Mouse (Mus musculus): ENCODE measurements at regions not wholly inside any gene's neighbourhood (a gene's known extent, or its start where the extent isn't known, plus 50 kb on each side); places are given as distances from the start of the nearest gene placed in this dataset.

DNA sequence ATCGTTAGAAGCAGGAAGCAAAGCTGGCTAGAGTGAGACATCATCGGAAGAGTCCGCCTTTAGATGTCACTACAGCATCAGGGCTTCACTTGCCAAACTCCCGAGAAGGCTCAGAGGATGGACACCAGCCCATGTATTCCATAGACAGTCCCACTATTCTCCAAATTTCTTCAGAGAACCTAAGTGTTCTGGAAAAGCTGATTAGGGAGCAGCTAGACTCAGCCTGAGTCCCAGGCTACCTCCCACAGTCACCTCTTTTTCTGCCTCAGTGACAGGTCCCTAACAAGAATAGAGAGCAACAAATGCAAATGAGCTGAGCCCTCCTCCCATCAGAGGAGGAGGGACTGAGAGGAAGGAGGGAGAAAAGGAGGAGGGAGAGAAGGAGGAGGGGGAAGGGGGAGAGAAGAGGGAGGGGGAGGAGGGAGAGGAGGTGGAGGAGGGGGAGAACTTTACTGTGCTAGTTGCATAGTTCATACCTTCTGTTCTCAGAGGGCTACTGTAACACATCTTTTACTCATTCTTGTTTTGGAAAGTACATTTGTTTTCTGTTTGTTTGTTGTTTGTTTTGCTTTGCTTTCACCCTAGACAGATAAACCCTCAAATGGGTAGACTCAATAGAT, 465.8 kb downstream of the Tmem182 start:
- peak overlapping the region; percentile 36 for H3K4me2 ChIP-seq (ENCODE audit: low read length)
- 8% methylated on average over 4 of the region's 4 CpGs for WGBS
- H3K4me3 ChIP-seq (ENCODE audit: low read length), result no peak overlapping the region
- H3K27me3 ChIP-seq (replicated peaks; ENCODE audit: control insufficient read depth, insufficient read depth, low read length), result no peaks in the 10 kb centered on the region
- ATAC-seq, result peak; percentile 83
- peaks cover 5% of the 10 kb centered on the region for H3K4me1 ChIP-seq (ENCODE audit: control insufficient read depth, insufficient read depth, low read depth, low read length)
- H3K9ac ChIP-seq (ENCODE audit: low read depth, low read length), result no peak overlapping the region
- H3K9me3 ChIP-seq (ENCODE audit: control insufficient read depth, low read length), result no peaks in the 10 kb centered on the region
- H3K36me3 ChIP-seq (ENCODE audit: control insufficient read depth, insufficient read depth, low read length), result no peaks in the 10 kb centered on the region
- H3K27ac ChIP-seq (ENCODE audit: low read depth, low read length), result no peak overlapping the region

DNA sequence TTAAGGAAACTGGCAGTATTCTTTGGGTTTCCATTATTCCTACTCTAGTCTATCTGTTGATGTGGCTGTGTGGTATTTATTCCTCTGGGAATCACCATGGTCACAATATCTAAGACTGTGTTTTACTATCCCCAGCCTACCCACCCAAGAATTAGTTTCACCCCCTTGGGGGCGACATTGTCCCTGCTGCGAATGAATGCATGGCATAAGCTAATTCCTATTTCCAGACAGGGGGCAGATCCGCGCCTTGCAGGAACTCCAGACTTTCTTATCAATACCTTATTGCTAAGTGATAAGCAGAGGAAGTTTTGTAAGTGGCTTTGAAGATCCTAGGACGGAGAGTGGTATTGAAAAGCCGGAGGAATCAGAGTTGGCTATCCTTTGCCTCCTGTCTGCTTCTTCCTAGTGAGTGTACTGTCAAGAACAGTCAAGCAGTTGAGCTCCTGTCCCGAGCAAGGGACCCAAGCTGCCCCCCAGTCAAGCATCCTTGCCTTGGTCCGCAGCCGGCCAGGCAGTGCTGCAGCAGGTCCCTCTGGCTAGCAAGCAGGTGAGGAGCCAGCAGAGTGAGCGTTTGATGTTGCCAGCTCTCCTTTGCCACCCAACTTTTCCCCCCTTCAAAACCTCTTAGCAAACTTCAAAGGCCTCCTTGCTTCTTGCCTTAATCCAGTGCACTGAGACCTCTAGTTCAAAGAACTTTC, 469.3 kb downstream of the Tmem182 start:
- H3K27me3 ChIP-seq (replicated peaks; ENCODE audit: control insufficient read depth, insufficient read depth, low read length), result no peaks in the 10 kb centered on the region
- H3K36me3 ChIP-seq (ENCODE audit: control insufficient read depth, insufficient read depth, low read length), result no peaks in the 10 kb centered on the region
- peaks cover 5% of the 10 kb centered on the region for H3K4me1 ChIP-seq (ENCODE audit: control insufficient read depth, insufficient read depth, low read depth, low read length)
- no peak overlapping the region for H3K9ac ChIP-seq (ENCODE audit: low read depth, low read length)
- H3K4me2 ChIP-seq (ENCODE audit: low read length), result peak overlapping the region; percentile 31
- ATAC-seq, result peak; percentile 69; the same call in 1 of the 2 replicates
- H3K27ac ChIP-seq (ENCODE audit: low read depth, low read length), result no peak overlapping the region
- H3K4me3 ChIP-seq (ENCODE audit: low read length), result no peak overlapping the region
- H3K9me3 ChIP-seq (ENCODE audit: control insufficient read depth, low read length), result no peaks in the 10 kb centered on the region
- WGBS, result 10% methylated on average over 10 of the region's 10 CpGs

DNA sequence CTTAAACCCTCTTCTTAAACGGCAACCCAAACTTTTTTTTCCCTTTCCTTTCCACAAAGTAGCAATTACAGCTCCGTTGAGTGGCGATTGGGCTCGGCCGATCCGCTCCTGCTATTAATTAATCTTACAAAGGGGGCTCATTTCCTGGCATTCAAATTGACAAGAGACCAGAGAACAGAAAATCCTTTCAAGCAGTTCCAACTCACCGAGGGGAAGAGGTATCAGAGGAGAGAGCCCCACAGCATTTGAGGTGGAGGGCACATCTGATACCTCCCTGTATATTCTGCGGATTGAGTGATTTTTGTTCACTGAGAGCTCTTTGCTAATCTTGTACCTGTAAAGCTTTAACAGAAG, 469.8 kb downstream of the Tmem182 start:
- Histone ChIP-seq H3K9me3 (ENCODE audit: control insufficient read depth, low read length) (no peaks in the 10 kb centered on the region), H3K4me3 (ENCODE audit: low read length) (no peak overlapping the region), H3K9ac (ENCODE audit: low read depth, low read length) (no peak overlapping the region), H3K36me3 (ENCODE audit: control insufficient read depth, insufficient read depth, low read length) (no peaks in the 10 kb centered on the region), H3K4me2 (ENCODE audit: low read length) (peak overlapping the region; percentile 31), H3K27ac (ENCODE audit: low read depth, low read length) (no peak overlapping the region), H3K27me3 (replicated peaks; ENCODE audit: control insufficient read depth, insufficient read depth, low read length) (no peaks in the 10 kb centered on the region), H3K4me1 (ENCODE audit: control insufficient read depth, insufficient read depth, low read depth, low read length) (peaks cover 5% of the 10 kb centered on the region)
- ATAC-seq, result no peak
- 1% methylated on average over 8 of the region's 8 CpGs for WGBS

DNA sequence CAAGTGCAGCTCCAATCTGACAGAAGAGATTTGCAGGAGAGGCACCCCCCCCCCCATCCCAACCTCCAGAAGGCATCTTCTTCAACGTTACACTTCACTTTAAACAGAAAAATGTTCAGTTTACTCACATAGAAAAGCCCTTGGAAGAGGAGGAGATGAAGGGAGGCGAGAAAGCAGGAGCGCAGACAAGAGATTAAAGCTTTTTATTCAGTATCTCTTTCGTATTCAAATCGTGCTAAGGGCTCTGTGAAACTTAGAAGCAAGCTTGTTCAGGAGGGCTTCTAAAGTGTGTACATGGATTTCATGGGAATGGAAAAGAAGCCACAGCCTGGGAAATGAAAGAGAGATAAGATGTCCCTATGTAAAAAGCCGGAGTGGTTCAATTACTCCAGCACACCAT, 470.2 kb downstream of the Tmem182 start:
- H3K4me1 ChIP-seq (ENCODE audit: control insufficient read depth, insufficient read depth, low read depth, low read length), result peaks cover 5% of the 10 kb centered on the region
- H3K4me2 ChIP-seq (ENCODE audit: low read length), result peak overlapping the region; percentile 31
- no peaks in the 10 kb centered on the region for H3K9me3 ChIP-seq (ENCODE audit: control insufficient read depth, low read length)
- no peak overlapping the region for H3K27ac ChIP-seq (ENCODE audit: low read depth, low read length)
- no peak for ATAC-seq
- no peaks in the 10 kb centered on the region for H3K36me3 ChIP-seq (ENCODE audit: control insufficient read depth, insufficient read depth, low read length)
- no peak overlapping the region for H3K9ac ChIP-seq (ENCODE audit: low read depth, low read length)
- WGBS, result 16% methylated on average over 6 of the region's 6 CpGs
- no peak overlapping the region for H3K4me3 ChIP-seq (ENCODE audit: low read length)
- no peaks in the 10 kb centered on the region for H3K27me3 ChIP-seq (replicated peaks; ENCODE audit: control insufficient read depth, insufficient read depth, low read length)

DNA sequence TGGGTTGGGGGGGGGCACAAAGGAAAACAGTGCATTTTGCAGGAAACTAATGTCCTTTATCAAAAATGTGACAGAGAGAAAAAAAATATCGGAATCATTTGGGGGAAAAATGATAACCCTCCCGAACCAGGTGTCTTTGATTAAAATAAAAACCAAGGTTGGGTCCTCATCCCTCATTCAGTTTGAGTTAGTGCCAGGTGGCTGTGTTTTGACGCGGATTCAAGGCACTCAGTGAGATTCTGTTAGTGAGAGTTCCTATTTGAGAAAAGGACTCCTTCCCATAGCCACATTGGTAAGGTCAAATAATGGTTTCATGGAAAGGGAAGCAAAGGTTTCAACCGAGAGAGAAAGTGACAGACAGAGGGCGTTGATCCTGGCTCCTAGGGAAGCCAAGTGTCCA, 470.9 kb downstream of the Tmem182 start:
- Histone ChIP-seq H3K27ac (ENCODE audit: low read depth, low read length) (no peak overlapping the region), H3K4me3 (ENCODE audit: low read length) (no peak overlapping the region), H3K27me3 (replicated peaks; ENCODE audit: control insufficient read depth, insufficient read depth, low read length) (no peaks in the 10 kb centered on the region), H3K4me2 (ENCODE audit: low read length) (no peak overlapping the region), H3K4me1 (ENCODE audit: control insufficient read depth, insufficient read depth, low read depth, low read length) (peaks cover 5% of the 10 kb centered on the region), H3K36me3 (ENCODE audit: control insufficient read depth, insufficient read depth, low read length) (no peaks in the 10 kb centered on the region), H3K9me3 (ENCODE audit: control insufficient read depth, low read length) (no peaks in the 10 kb centered on the region), H3K9ac (ENCODE audit: low read depth, low read length) (no peak overlapping the region)
- no peak for ATAC-seq
- WGBS, result 62% methylated on average over 6 of the region's 6 CpGs

GRCm38 (mm10) chr1:41285221-41285620, 479.8 kb downstream of the Tmem182 start:
- Histone ChIP-seq H3K27me3 (replicated peaks; ENCODE audit: control insufficient read depth, insufficient read depth, low read length) (no peaks in the 10 kb centered on the region), H3K4me2 (ENCODE audit: low read length) (no peak overlapping the region), H3K4me1 (ENCODE audit: control insufficient read depth, insufficient read depth, low read depth, low read length) (no peaks in the 10 kb centered on the region), H3K9me3 (ENCODE audit: control insufficient read depth, low read length) (no peaks in the 10 kb centered on the region), H3K9ac (ENCODE audit: low read depth, low read length) (no peak overlapping the region), H3K27ac (ENCODE audit: low read depth, low read length) (no peak overlapping the region), H3K36me3 (ENCODE audit: control insufficient read depth, insufficient read depth, low read length) (no peaks in the 10 kb centered on the region), H3K4me3 (ENCODE audit: low read length) (no peak overlapping the region)
- 77% methylated on average over 9 of the region's 9 CpGs for WGBS
- ATAC-seq, result peak; percentile 40; the same call in 1 of the 2 replicates

DNA sequence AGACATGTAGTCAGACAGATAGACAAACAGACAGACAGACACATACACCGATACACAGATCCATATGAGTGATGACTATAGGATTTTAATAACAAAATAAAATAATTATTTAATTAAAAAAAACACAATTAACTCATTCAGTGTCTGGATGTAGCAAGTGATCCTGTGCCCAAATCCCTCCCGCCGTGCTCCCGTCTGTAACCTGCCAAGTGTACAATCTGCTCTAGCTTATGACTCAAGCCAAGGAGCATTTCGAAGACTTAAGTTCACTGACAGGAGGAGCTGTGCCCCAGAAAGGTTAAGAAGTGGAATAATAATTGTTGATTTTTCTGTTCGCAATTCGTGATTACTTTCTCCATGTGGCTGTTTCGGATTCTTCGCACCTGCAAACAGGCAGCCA, 480.8 kb downstream of the Tmem182 start:
- no peak overlapping the region for H3K4me2 ChIP-seq (ENCODE audit: low read length)
- 83% methylated on average over 9 of the region's 9 CpGs for WGBS
- no peak overlapping the region for H3K4me3 ChIP-seq (ENCODE audit: low read length)
- H3K9ac ChIP-seq (ENCODE audit: low read depth, low read length), result no peak overlapping the region
- ATAC-seq, result no peak
- H3K9me3 ChIP-seq (ENCODE audit: control insufficient read depth, low read length), result no peaks in the 10 kb centered on the region
- H3K27me3 ChIP-seq (replicated peaks; ENCODE audit: control insufficient read depth, insufficient read depth, low read length), result no peaks in the 10 kb centered on the region
- no peaks in the 10 kb centered on the region for H3K4me1 ChIP-seq (ENCODE audit: control insufficient read depth, insufficient read depth, low read depth, low read length)
- no peak overlapping the region for H3K27ac ChIP-seq (ENCODE audit: low read depth, low read length)
- H3K36me3 ChIP-seq (ENCODE audit: control insufficient read depth, insufficient read depth, low read length), result no peaks in the 10 kb centered on the region

GRCm38 (mm10) chr1:41326861-41327480, 521.6 kb downstream of the Tmem182 start:
- ATAC-seq, result no peak
- WGBS, result 44% methylated on average over 3 of the region's 3 CpGs

More at GRCm38 (mm10) chr1:41326861-41327480, 521.6 kb downstream of the Tmem182 start:
- H3K4me1 ChIP-seq (ENCODE audit: control insufficient read depth, insufficient read depth, low read depth, low read length), result no peaks in the 10 kb centered on the region
- no peaks in the 10 kb centered on the region for H3K27me3 ChIP-seq (replicated peaks; ENCODE audit: control insufficient read depth, insufficient read depth, low read length)
- no peak overlapping the region for H3K27ac ChIP-seq (ENCODE audit: low read depth, low read length)
- no peak overlapping the region for H3K4me3 ChIP-seq (ENCODE audit: low read length)
- H3K4me2 ChIP-seq (ENCODE audit: low read length), result no peak overlapping the region
- no peaks in the 10 kb centered on the region for H3K36me3 ChIP-seq (ENCODE audit: control insufficient read depth, insufficient read depth, low read length)
- no peak overlapping the region for H3K9ac ChIP-seq (ENCODE audit: low read depth, low read length)
- no peaks in the 10 kb centered on the region for H3K9me3 ChIP-seq (ENCODE audit: control insufficient read depth, low read length)
